Mouse (Mus musculus) urinary bladder, postnatal 4 days (tissue): ENCODE measurements around the gene Vps13a.
"Not testable (repeated sequence)": the region's sequence is repeated elsewhere in the genome, so short reads cannot be mapped to it uniquely, and the experiment has no call there.

ENCODE experiments used
- DNase-seq, 2 experiments: peaks; one replicate each; pipeline ENCODE4 v3.0.0; 2021 to 2022; ENCODE audit warnings: low spot score in 2 of 2

Vps13a gene

GRCm38 (mm10) chr19:16757439-16757838 is 23.3 kb downstream of the Vps13a start:
- DNase-seq: not testable (repeated sequence)

GRCm38 (mm10) chr19:16755854-16756253 is 24.9 kb downstream of the Vps13a start:
- no peak for DNase-seq

- DNase-seq: no peak
These were observed 25.5 kb downstream of the Vps13a start for GRCm38 (mm10) chr19:16755226-16755625.

- DNase-seq: no peak
These were observed 27.6 kb downstream of the Vps13a start for GRCm38 (mm10) chr19:16753151-16753550.

GRCm38 (mm10) chr19:16736854-16737253 is 43.9 kb downstream of the Vps13a start:
- DNase-seq: no peak

- no peak for DNase-seq
These were observed 52.0 kb downstream of the Vps13a start for GRCm38 (mm10) chr19:16728729-16729128.

GRCm38 (mm10) chr19:16715249-16715648 is 65.5 kb downstream of the Vps13a start:
- no peak for DNase-seq

GRCm38 (mm10) chr19:16701790-16702189 is 78.9 kb downstream of the Vps13a start:
- no peak for DNase-seq

GRCm38 (mm10) chr19:16684922-16685321 is 95.8 kb downstream of the Vps13a start:
- DNase-seq: no peak

GRCm38 (mm10) chr19:16684210-16684609 is 96.5 kb downstream of the Vps13a start:
- no peak for DNase-seq

- DNase-seq: no peak
These were observed 154.9 kb downstream of the Vps13a start for GRCm38 (mm10) chr19:16625610-16626395.

GRCm38 (mm10) chr19:16624994-16625393 is 155.7 kb downstream of the Vps13a start:
- no peak for DNase-seq

- no peak for DNase-seq
These were observed 157.6 kb downstream of the Vps13a start for GRCm38 (mm10) chr19:16623154-16623553.

GRCm38 (mm10) chr19:16607634-16608033 is 173.1 kb downstream of the Vps13a start:
- DNase-seq: no peak

GRCm38 (mm10) chr19:16602026-16602425 is 178.7 kb downstream of the Vps13a start:
- no peak for DNase-seq

- peak in 1 of 2 experiments; percentile 48 for DNase-seq
These were observed 181.3 kb downstream of the Vps13a start for GRCm38 (mm10) chr19:16599298-16599970.

- DNase-seq: no peak
These were observed 182.0 kb downstream of the Vps13a start for GRCm38 (mm10) chr19:16598653-16599297.

GRCm38 (mm10) chr19:16597216-16597615 is 183.5 kb downstream of the Vps13a start:
- no peak for DNase-seq

GRCm38 (mm10) chr19:16593975-16594317 is 186.8 kb downstream of the Vps13a start:
- no peak for DNase-seq

- no peak for DNase-seq
These were observed 187.3 kb downstream of the Vps13a start for GRCm38 (mm10) chr19:16593256-16593974.

- no peak for DNase-seq
These were observed 195.4 kb downstream of the Vps13a start for GRCm38 (mm10) chr19:16585379-16585778.

- DNase-seq: no peak
These were observed 196.2 kb downstream of the Vps13a start for GRCm38 (mm10) chr19:16584546-16584945.
